Mouse (Mus musculus): ENCODE data around the gene Tspan9.

DNA sequence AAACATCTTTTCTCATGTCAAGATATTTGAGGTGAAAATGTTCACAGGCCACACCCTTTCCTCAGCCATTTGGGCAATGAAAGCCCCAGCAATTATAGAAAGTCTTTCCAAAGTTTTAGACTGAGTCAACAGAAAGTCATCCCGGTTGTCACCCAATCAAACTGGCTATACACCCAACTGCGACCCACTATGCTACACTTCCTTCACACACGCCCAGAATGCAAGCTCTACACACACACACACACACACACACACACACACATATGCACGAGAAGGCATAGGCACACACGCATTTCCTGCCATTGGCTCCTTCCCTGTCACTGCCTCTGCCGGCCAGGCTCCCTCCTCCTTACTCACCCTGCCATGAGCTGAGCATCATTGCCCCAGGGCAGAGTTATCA lies 99.9 kb downstream of the Tspan9 start:
- TF ChIP-seq CTCF (conservative IDR thresholded peaks at IDR 0.05; ENCODE audit: insufficient read depth, insufficient read length, low read depth, low read length) (no peak), POLR2A (IDR thresholded peaks at IDR 0.05; ENCODE audit: low read depth, low read length) (no peak)

All from kidney, adult 2 months (tissue).